Mouse (Mus musculus) lung, postnatal 0 days (tissue): ENCODE measurements around the gene Ercc8. TPM values are rescaled to one million over a fixed set of nuclear protein-coding genes. Genes with fewer than 3 reads are reported as not detected.

Experiments used
- ATAC-seq: fragments of 200-750 bp; cut with Nextera tagmentation; 2 replicates; pipeline ENCODE4 v1.8.0; 2017; ENCODE audit warnings: moderate library complexity
- DNase-seq: peaks from one replicate; pipeline ENCODE4 v3.0.0-alpha.2; 2016; ENCODE audit warnings: low spot score
- H3K27ac ChIP-seq: fragments of 300-500 bp; sonication (generic); 2 replicates; pipeline ENCODE4 v1.5.1; 2014; ENCODE audit warnings: antibody characterized with exemption, mild to moderate bottlenecking, low read length, mixed read lengths
- H3K27me3 ChIP-seq: fragments of 300-500 bp; sonication (generic); replicated peaks from 2 replicates; pipeline ENCODE4 v1.6.1; 2014; ENCODE audit warnings: low read length, mixed read lengths; ENCODE audit not compliant: insufficient read depth
- H3K36me3 ChIP-seq: fragments of 300-500 bp; sonication (generic); 2 replicates; pipeline ENCODE4 v1.6.1; 2014; ENCODE audit warnings: low read length, mixed read lengths; ENCODE audit not compliant: insufficient read depth
- H3K4me1 ChIP-seq: fragments of 300-500 bp; sonication (generic); 2 replicates; pipeline ENCODE4 v1.6.1; 2014; ENCODE audit warnings: antibody characterized with exemption, low read depth, low read length, mixed read lengths; ENCODE audit not compliant: insufficient read depth
- H3K4me2 ChIP-seq: fragments of 300-500 bp; sonication (generic); replicated peaks from 2 replicates; pipeline ENCODE4 v1.6.1; 2014; ENCODE audit warnings: low read depth, mild to moderate bottlenecking, low read length, moderate library complexity, mixed read lengths
- H3K4me3 ChIP-seq: fragments of 300-500 bp; sonication (generic); 2 replicates; pipeline ENCODE4 v1.5.1; 2014; ENCODE audit warnings: low read depth, low read length
- H3K9ac ChIP-seq: fragments of 300-500 bp; sonication (generic); replicated peaks from 2 replicates; pipeline ENCODE4 v1.6.1; 2014; ENCODE audit warnings: low read depth, mild to moderate bottlenecking
- H3K9me3 ChIP-seq: fragments of 300-500 bp; sonication (generic); 2 replicates; pipeline ENCODE4 v1.6.1; 2016; ENCODE audit warnings: low read length, mixed read lengths
- CTCF ChIP-seq: IDR thresholded peaks from 2 replicates; pipeline ENCODE4 v1.5.1; 2016; ENCODE audit warnings: antibody characterized with exemption, mild to moderate bottlenecking
- EP300 ChIP-seq: IDR thresholded peaks from 2 replicates; pipeline ENCODE4 v1.6.1; 2016; ENCODE audit warnings: antibody characterized with exemption, mild to moderate bottlenecking, control low read depth
- WGBS: fragments of 180-500 bp; shearing (Covaris S2); extraction: QIAGEN DNeasy Blood & Tissue Kit; methylation state at CpG from one replicate; pipeline ENCODE4 v1.1.7; 2014; 5-methylcytosine and 5-hydroxymethylcytosine counted together
- polyA plus RNA-seq: library from polyadenylated mRNA; unstranded; fragments of >200 nt; fragmentation: Nextera tagmentation; extraction: Ambion mirVana; gene quantifications from 2 replicates; pipeline ENCODE4 v1.2.1, GENCODE M21; 2015

Ercc8 gene
- polyA plus RNA-seq, 1 experiment from 2014 or later: 9.0 TPM

DNA sequence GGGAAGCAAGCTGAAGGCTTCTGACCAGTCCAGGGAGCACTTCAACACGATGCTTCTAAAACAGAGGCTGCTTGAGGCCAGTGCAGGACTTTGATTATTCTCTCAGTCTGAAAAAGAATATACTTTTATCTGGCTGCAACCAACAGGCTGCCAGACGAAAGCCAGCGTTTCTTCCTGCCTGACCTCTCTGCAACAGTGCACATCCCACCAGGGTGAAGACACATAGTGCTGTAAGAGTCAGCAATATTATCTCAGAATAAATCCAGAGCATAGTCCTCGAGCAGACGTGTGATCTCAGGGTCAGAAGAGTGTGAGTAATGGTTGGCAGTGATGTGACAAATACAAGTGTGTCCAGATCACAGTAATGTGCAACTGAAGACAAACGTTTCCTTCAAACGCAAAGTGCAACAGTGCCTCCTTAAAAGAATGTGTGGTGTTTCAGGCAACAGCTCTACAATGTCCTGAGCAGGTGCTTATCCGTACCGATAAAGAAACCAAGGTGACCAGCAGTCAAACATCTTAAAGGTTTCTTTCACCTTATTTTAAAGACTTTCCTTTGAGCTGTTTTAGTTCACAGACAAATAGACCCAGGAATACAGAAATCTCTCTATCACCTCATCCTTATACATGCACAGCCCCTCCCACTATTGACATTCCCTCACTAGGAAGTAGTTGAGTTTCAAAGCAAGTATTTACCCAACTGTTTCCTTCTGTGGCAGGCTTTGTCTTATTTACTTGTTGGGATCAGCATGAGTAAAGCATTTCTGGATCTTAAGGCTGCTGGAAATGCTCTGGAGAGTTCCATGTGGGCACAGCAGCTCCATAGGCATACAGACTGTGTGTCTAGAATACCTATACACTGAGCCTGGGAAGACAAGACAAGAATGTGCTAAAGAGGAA, 38.9 kb upstream of the Ercc8 start:
- H3K9ac ChIP-seq: no peak overlapping the region
- H3K27ac ChIP-seq: no peak overlapping the region
- no peaks in the 10 kb centered on the region for H3K36me3 ChIP-seq
- H3K27me3 ChIP-seq: no peaks in the 10 kb centered on the region
- ATAC-seq: peak; percentile 50
- H3K4me2 ChIP-seq: no peak overlapping the region
- DNase-seq: peak; percentile 19
- no peaks in the 10 kb centered on the region for H3K4me1 ChIP-seq
- TF ChIP-seq CTCF: 0 out of 2 replicates have a peak, but pooled peaks have one; percentile 6
- no peak for TF ChIP-seq EP300
- 49% methylated on average over 9 of the region's 9 CpGs for WGBS
- H3K9me3 ChIP-seq: no peaks in the 10 kb centered on the region
- H3K4me3 ChIP-seq: no peak overlapping the region

- H3K9ac ChIP-seq: no peak overlapping the region
- H3K27me3 ChIP-seq: no peaks in the 10 kb centered on the region
- no peaks in the 10 kb centered on the region for H3K9me3 ChIP-seq
- H3K27ac ChIP-seq: no peak overlapping the region
- no peak overlapping the region for H3K4me2 ChIP-seq
- no peak overlapping the region for H3K4me3 ChIP-seq
- no peak for ATAC-seq
- TF ChIP-seq CTCF: no peak
- TF ChIP-seq EP300: no peak
- H3K36me3 ChIP-seq: no peaks in the 10 kb centered on the region
- whole genome bisulfite sequencing: 64% methylated on average over 15 of the region's 15 CpGs
- H3K4me1 ChIP-seq: no peaks in the 10 kb centered on the region
- DNase-seq: no peak
Measured at GRCm38 (mm10) chr13:108123109-108123723, 35.3 kb upstream of the Ercc8 start.

DNA sequence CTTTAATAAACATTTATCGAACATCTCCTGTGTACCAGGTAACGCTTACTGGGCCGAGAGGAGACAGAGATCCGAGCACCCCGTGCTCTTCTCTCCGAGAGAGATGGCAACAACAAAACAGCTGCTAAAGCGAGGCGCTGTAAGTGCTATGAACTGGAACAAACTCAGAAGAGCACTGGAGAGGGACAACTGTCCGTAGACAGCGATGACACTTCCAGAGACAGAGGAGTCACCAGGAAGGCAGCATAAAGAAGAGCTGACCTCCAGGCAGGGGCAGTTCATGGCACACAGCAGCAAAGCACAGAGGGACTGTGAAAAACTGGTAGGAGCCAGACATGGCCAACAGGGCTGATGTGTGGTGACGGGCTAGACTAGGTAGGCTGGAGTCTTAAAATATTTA, 34.4 kb upstream of the Ercc8 start:
- Histone ChIP-seq H3K9ac (no peak overlapping the region), H3K36me3 (no peaks in the 10 kb centered on the region), H3K27ac (no peak overlapping the region), H3K9me3 (no peaks in the 10 kb centered on the region), H3K4me2 (no peak overlapping the region), H3K4me1 (no peaks in the 10 kb centered on the region), H3K4me3 (no peak overlapping the region), H3K27me3 (no peaks in the 10 kb centered on the region)
- TF ChIP-seq CTCF (no peak), EP300 (no peak)
- WGBS: 74% methylated on average over 11 of the region's 11 CpGs
- no peak for ATAC-seq
- DNase-seq: no peak

GRCm38 (mm10) chr13:108126246-108126645, 32.3 kb upstream of the Ercc8 start:
- Histone ChIP-seq H3K4me3 (no peak overlapping the region), H3K4me1 (no peaks in the 10 kb centered on the region), H3K9me3 (no peaks in the 10 kb centered on the region), H3K36me3 (no peaks in the 10 kb centered on the region), H3K9ac (no peak overlapping the region), H3K27ac (no peak overlapping the region), H3K27me3 (no peaks in the 10 kb centered on the region), H3K4me2 (no peak overlapping the region)
- ATAC-seq (no peak), DNase-seq (no peak)
- 68% methylated on average over 2 of the region's 2 CpGs for WGBS
- TF ChIP-seq CTCF (no peak), EP300 (no peak)

- H3K4me3 ChIP-seq: no peak overlapping the region
- no peaks in the 10 kb centered on the region for H3K27me3 ChIP-seq
- WGBS: 18% methylated on average over 1 of the region's 1 CpGs
- H3K36me3 ChIP-seq: no peaks in the 10 kb centered on the region
- no peaks in the 10 kb centered on the region for H3K9me3 ChIP-seq
- no peaks in the 10 kb centered on the region for H3K4me1 ChIP-seq
- H3K4me2 ChIP-seq: no peak overlapping the region
- DNase-seq (peak; percentile 27), ATAC-seq (no peak)
- H3K9ac ChIP-seq: no peak overlapping the region
- H3K27ac ChIP-seq: no peak overlapping the region
- TF ChIP-seq EP300: no peak
- peak; percentile 71 for TF ChIP-seq CTCF
Measured at GRCm38 (mm10) chr13:108127130-108127529, 31.4 kb upstream of the Ercc8 start.

GRCm38 (mm10) chr13:108127883-108128282, 30.6 kb upstream of the Ercc8 start:
- Histone ChIP-seq H3K4me1 (no peaks in the 10 kb centered on the region), H3K9ac (no peak overlapping the region), H3K9me3 (no peaks in the 10 kb centered on the region), H3K36me3 (no peaks in the 10 kb centered on the region), H3K4me2 (no peak overlapping the region), H3K27ac (no peak overlapping the region), H3K27me3 (no peaks in the 10 kb centered on the region), H3K4me3 (no peak overlapping the region)
- no peak for DNase-seq
- no peak for TF ChIP-seq CTCF
- TF ChIP-seq EP300: no peak
- no peak for ATAC-seq
- WGBS: 70% methylated on average over 1 of the region's 1 CpGs
